Mouse (Mus musculus): Measurements from ENCODE around the gene Traf4. TPM values are rescaled to one million over a fixed set of nuclear protein-coding genes. Genes with fewer than 3 reads are reported as not detected.
A peak's percentile ranks its signal among the peaks of the same experiment; 100 is the strongest.
"Not testable (repeated sequence)": the region's sequence is repeated elsewhere in the genome, so short reads cannot be mapped to it uniquely, and the experiment has no call there.

Traf4 gene
- polyA plus RNA-seq, 1 experiment from 2014 or later, result 53.8 TPM

GRCm38 (mm10) chr11:78143520-78143919 lies 21.9 kb downstream of the Traf4 start:
- no peak overlapping the region for H3K4me2 ChIP-seq
- no peak overlapping the region for H3K4me3 ChIP-seq (ENCODE audit: low read depth, low read length)
- H3K36me3 ChIP-seq (ENCODE audit: control insufficient read depth, insufficient read depth, low read length), result peaks cover 5% of the 10 kb centered on the region; the same call in 1 of the 2 replicates
- peaks cover 18% of the 10 kb centered on the region for H3K4me1 ChIP-seq (replicated peaks; ENCODE audit: control insufficient read depth, insufficient read depth, low read length)
- no peaks in the 10 kb centered on the region for H3K9me3 ChIP-seq (ENCODE audit: control insufficient read depth, low read length)
- no peak overlapping the region for H3K9ac ChIP-seq (ENCODE audit: low read depth, low read length)
- no peak for DNase-seq (ENCODE audit: low spot score)
- H3K27me3 ChIP-seq (replicated peaks; ENCODE audit: control insufficient read depth, insufficient read depth, low read length), result no peaks in the 10 kb centered on the region
- no peak for ATAC-seq (replicated peaks; ENCODE audit: low FRiP score)
- WGBS, result 94% methylated on average over 2 of the region's 2 CpGs
- no peak overlapping the region for H3K27ac ChIP-seq (ENCODE audit: low read depth, low read length)

- Histone ChIP-seq H3K4me2 (peak overlapping the region; percentile 16; the same call in 1 of the 2 replicates), H3K4me3 (ENCODE audit: low read depth, low read length) (no peak overlapping the region), H3K27ac (ENCODE audit: low read depth, low read length) (peak overlapping the region; percentile 13; the same call in 1 of the 2 replicates), H3K27me3 (replicated peaks; ENCODE audit: control insufficient read depth, insufficient read depth, low read length) (no peaks in the 10 kb centered on the region), H3K9me3 (ENCODE audit: control insufficient read depth, low read length) (no peaks in the 10 kb centered on the region), H3K9ac (ENCODE audit: low read depth, low read length) (no peak overlapping the region), H3K4me1 (replicated peaks; ENCODE audit: control insufficient read depth, insufficient read depth, low read length) (peaks cover 29% of the 10 kb centered on the region), H3K36me3 (ENCODE audit: control insufficient read depth, insufficient read depth, low read length) (0 out of 2 replicates have a peak, but pooled peaks cover 2% of the 10 kb centered on the region)
- ATAC-seq (replicated peaks; ENCODE audit: low FRiP score) (peak; percentile 54; the same call in 1 of the 2 replicates), DNase-seq (ENCODE audit: low spot score) (no peak)
- 48% methylated on average over 5 of the region's 5 CpGs for WGBS
Measured at GRCm38 (mm10) chr11:78140665-78141064, 24.7 kb downstream of the Traf4 start.

- Histone ChIP-seq H3K9ac (ENCODE audit: low read depth, low read length) (no peak overlapping the region), H3K4me2 (no peak overlapping the region), H3K27me3 (replicated peaks; ENCODE audit: control insufficient read depth, insufficient read depth, low read length) (no peaks in the 10 kb centered on the region), H3K4me3 (ENCODE audit: low read depth, low read length) (no peak overlapping the region), H3K9me3 (ENCODE audit: control insufficient read depth, low read length) (no peaks in the 10 kb centered on the region), H3K27ac (ENCODE audit: low read depth, low read length) (no peak overlapping the region), H3K36me3 (ENCODE audit: control insufficient read depth, insufficient read depth, low read length) (no peaks in the 10 kb centered on the region), H3K4me1 (replicated peaks; ENCODE audit: control insufficient read depth, insufficient read depth, low read length) (peaks cover 44% of the 10 kb centered on the region)
- no peak for ATAC-seq (replicated peaks; ENCODE audit: low FRiP score)
- 85% methylated on average over 3 of the region's 3 CpGs for WGBS
- no peak for DNase-seq (ENCODE audit: low spot score)
Measured at GRCm38 (mm10) chr11:78138023-78138422, 27.4 kb downstream of the Traf4 start.

- Histone ChIP-seq H3K9me3 (ENCODE audit: control insufficient read depth, low read length) (no peaks in the 10 kb centered on the region), H3K4me1 (replicated peaks; ENCODE audit: control insufficient read depth, insufficient read depth, low read length) (peaks cover 48% of the 10 kb centered on the region), H3K27ac (ENCODE audit: low read depth, low read length) (no peak overlapping the region), H3K9ac (ENCODE audit: low read depth, low read length) (no peak overlapping the region), H3K36me3 (ENCODE audit: control insufficient read depth, insufficient read depth, low read length) (no peaks in the 10 kb centered on the region), H3K27me3 (replicated peaks; ENCODE audit: control insufficient read depth, insufficient read depth, low read length) (no peaks in the 10 kb centered on the region), H3K4me2 (no peak overlapping the region), H3K4me3 (ENCODE audit: low read depth, low read length) (no peak overlapping the region)
- 83% methylated on average over 4 of the region's 4 CpGs for WGBS
- ATAC-seq (replicated peaks; ENCODE audit: low FRiP score) (no peak), DNase-seq (ENCODE audit: low spot score) (no peak)
Measured at GRCm38 (mm10) chr11:78137584-78137983, 27.8 kb downstream of the Traf4 start.

GRCm38 (mm10) chr11:78136132-78136531 lies 29.3 kb downstream of the Traf4 start:
- no peaks in the 10 kb centered on the region for H3K36me3 ChIP-seq (ENCODE audit: control insufficient read depth, insufficient read depth, low read length)
- H3K4me1 ChIP-seq (replicated peaks; ENCODE audit: control insufficient read depth, insufficient read depth, low read length), result peaks cover 52% of the 10 kb centered on the region
- DNase-seq (ENCODE audit: low spot score) (no peak), ATAC-seq (replicated peaks; ENCODE audit: low FRiP score) (no peak)
- H3K27ac ChIP-seq (ENCODE audit: low read depth, low read length), result no peak overlapping the region
- no peak overlapping the region for H3K4me3 ChIP-seq (ENCODE audit: low read depth, low read length)
- H3K9ac ChIP-seq (ENCODE audit: low read depth, low read length), result no peak overlapping the region
- WGBS, result 56% methylated on average over 1 of the region's 1 CpGs
- H3K9me3 ChIP-seq (ENCODE audit: control insufficient read depth, low read length), result no peaks in the 10 kb centered on the region
- H3K4me2 ChIP-seq, result no peak overlapping the region
- no peaks in the 10 kb centered on the region for H3K27me3 ChIP-seq (replicated peaks; ENCODE audit: control insufficient read depth, insufficient read depth, low read length)

GRCm38 (mm10) chr11:78135314-78135713 lies 30.1 kb downstream of the Traf4 start:
- H3K4me1 ChIP-seq (replicated peaks; ENCODE audit: control insufficient read depth, insufficient read depth, low read length), result peaks cover 44% of the 10 kb centered on the region
- not testable (repeated sequence) for H3K27me3 ChIP-seq (replicated peaks; ENCODE audit: control insufficient read depth, insufficient read depth, low read length); ATAC-seq (replicated peaks; ENCODE audit: low FRiP score); H3K4me3 ChIP-seq (ENCODE audit: low read depth, low read length); H3K9me3 ChIP-seq (ENCODE audit: control insufficient read depth, low read length); H3K9ac ChIP-seq (ENCODE audit: low read depth, low read length); H3K27ac ChIP-seq (ENCODE audit: low read depth, low read length); H3K4me2 ChIP-seq; H3K36me3 ChIP-seq (ENCODE audit: control insufficient read depth, insufficient read depth, low read length); DNase-seq (ENCODE audit: low spot score)
- 78% methylated on average over 7 of the region's 7 CpGs for WGBS

- WGBS, result 72% methylated on average over 3 of the region's 3 CpGs
- Histone ChIP-seq H3K4me2 (no peak overlapping the region), H3K9me3 (ENCODE audit: control insufficient read depth, low read length) (no peaks in the 10 kb centered on the region), H3K27ac (ENCODE audit: low read depth, low read length) (no peak overlapping the region; the same call in 1 of the 2 replicates), H3K4me3 (ENCODE audit: low read depth, low read length) (no peak overlapping the region), H3K9ac (ENCODE audit: low read depth, low read length) (peak overlapping the region; percentile 36; the same call in 1 of the 2 replicates), H3K36me3 (ENCODE audit: control insufficient read depth, insufficient read depth, low read length) (no peaks in the 10 kb centered on the region), H3K4me1 (replicated peaks; ENCODE audit: control insufficient read depth, insufficient read depth, low read length) (peaks cover 44% of the 10 kb centered on the region), H3K27me3 (replicated peaks; ENCODE audit: control insufficient read depth, insufficient read depth, low read length) (no peaks in the 10 kb centered on the region)
- ATAC-seq (replicated peaks; ENCODE audit: low FRiP score) (no peak), DNase-seq (ENCODE audit: low spot score) (no peak)
Measured at GRCm38 (mm10) chr11:78134344-78134743, 31.0 kb downstream of the Traf4 start.

- Histone ChIP-seq H3K27me3 (replicated peaks; ENCODE audit: control insufficient read depth, insufficient read depth, low read length) (no peaks in the 10 kb centered on the region), H3K4me1 (replicated peaks; ENCODE audit: control insufficient read depth, insufficient read depth, low read length) (peaks cover 42% of the 10 kb centered on the region), H3K4me3 (ENCODE audit: low read depth, low read length) (no peak overlapping the region), H3K4me2 (no peak overlapping the region), H3K9ac (ENCODE audit: low read depth, low read length) (peak overlapping the region; percentile 36; the same call in 1 of the 2 replicates), H3K9me3 (ENCODE audit: control insufficient read depth, low read length) (no peaks in the 10 kb centered on the region), H3K27ac (ENCODE audit: low read depth, low read length) (no peak overlapping the region), H3K36me3 (ENCODE audit: control insufficient read depth, insufficient read depth, low read length) (no peaks in the 10 kb centered on the region)
- peak; percentile 62 for ATAC-seq (replicated peaks; ENCODE audit: low FRiP score)
- 58% methylated on average over 6 of the region's 6 CpGs for WGBS
- DNase-seq (ENCODE audit: low spot score), result no peak
Measured at GRCm38 (mm10) chr11:78133915-78134314, 31.5 kb downstream of the Traf4 start.

- DNase-seq (ENCODE audit: low spot score) (no peak), ATAC-seq (replicated peaks; ENCODE audit: low FRiP score) (no peak)
- Histone ChIP-seq H3K27me3 (replicated peaks; ENCODE audit: control insufficient read depth, insufficient read depth, low read length) (no peaks in the 10 kb centered on the region), H3K36me3 (ENCODE audit: control insufficient read depth, insufficient read depth, low read length) (no peaks in the 10 kb centered on the region), H3K27ac (ENCODE audit: low read depth, low read length) (no peak overlapping the region), H3K4me1 (replicated peaks; ENCODE audit: control insufficient read depth, insufficient read depth, low read length) (peaks cover 45% of the 10 kb centered on the region), H3K4me3 (ENCODE audit: low read depth, low read length) (no peak overlapping the region), H3K9me3 (ENCODE audit: control insufficient read depth, low read length) (no peaks in the 10 kb centered on the region), H3K4me2 (no peak overlapping the region), H3K9ac (ENCODE audit: low read depth, low read length) (no peak overlapping the region)
- 78% methylated on average over 8 of the region's 8 CpGs for WGBS
Measured at GRCm38 (mm10) chr11:78129458-78129857, 35.9 kb downstream of the Traf4 start.
